Mouse (Mus musculus): ENCODE data around the gene Adra2b.

Gene Adra2b

GRCm38 (mm10) chr2:127338833-127339232 lies 24.2 kb upstream of the Adra2b start:
- no peak for DNase-seq (ENCODE audit: low read depth, low spot score)

- no peak for DNase-seq (ENCODE audit: low read depth, low spot score)
Observed at GRCm38 (mm10) chr2:127339262-127339661, 23.7 kb upstream of the Adra2b start.

GRCm38 (mm10) chr2:127341159-127341558 lies 21.8 kb upstream of the Adra2b start:
- DNase-seq (ENCODE audit: low read depth, low spot score) = peak; percentile 79

- DNase-seq (ENCODE audit: low read depth, low spot score) = peak; percentile 68
Observed at GRCm38 (mm10) chr2:127346334-127346733, 16.7 kb upstream of the Adra2b start.

- no peak for DNase-seq (ENCODE audit: low read depth, low spot score)
Observed at GRCm38 (mm10) chr2:127347147-127347985, 15.6 kb upstream of the Adra2b start.

GRCm38 (mm10) chr2:127353881-127354280 lies 9.1 kb upstream of the Adra2b start:
- DNase-seq (ENCODE audit: low read depth, low spot score) = no peak

GRCm38 (mm10) chr2:127363282-127363652 lies 259 bp downstream of the Adra2b start:
- DNase-seq (ENCODE audit: low read depth, low spot score) = no peak

- DNase-seq (ENCODE audit: low read depth, low spot score) = no peak
Observed at GRCm38 (mm10) chr2:127363696-127364095, 688 bp downstream of the Adra2b start.

- DNase-seq (ENCODE audit: low read depth, low spot score) = no peak
Observed at GRCm38 (mm10) chr2:127364452-127364851, 1.4 kb downstream of the Adra2b start.

GRCm38 (mm10) chr2:127367126-127367820 lies 4.3 kb downstream of the Adra2b start:
- no peak for DNase-seq (ENCODE audit: low read depth, low spot score)

GRCm38 (mm10) chr2:127369703-127370376 lies 6.8 kb downstream of the Adra2b start:
- no peak for DNase-seq (ENCODE audit: low read depth, low spot score)

GRCm38 (mm10) chr2:127370561-127371483 lies 7.8 kb downstream of the Adra2b start:
- no peak for DNase-seq (ENCODE audit: low read depth, low spot score)

GRCm38 (mm10) chr2:127371484-127371861 lies 8.5 kb downstream of the Adra2b start:
- DNase-seq (ENCODE audit: low read depth, low spot score) = no peak

GRCm38 (mm10) chr2:127372082-127372481 lies 9.1 kb downstream of the Adra2b start:
- no peak for DNase-seq (ENCODE audit: low read depth, low spot score)

GRCm38 (mm10) chr2:127374131-127374530 lies 11.1 kb downstream of the Adra2b start:
- no peak for DNase-seq (ENCODE audit: low read depth, low spot score)

GRCm38 (mm10) chr2:127375087-127375486 lies 12.1 kb downstream of the Adra2b start:
- DNase-seq (ENCODE audit: low read depth, low spot score) = no peak

- DNase-seq (ENCODE audit: low read depth, low spot score) = no peak
Observed at GRCm38 (mm10) chr2:127375759-127376341, 12.8 kb downstream of the Adra2b start.

- DNase-seq (ENCODE audit: low read depth, low spot score) = no peak
Observed at GRCm38 (mm10) chr2:127376423-127377051, 13.5 kb downstream of the Adra2b start.

- peak; percentile 19 for DNase-seq (ENCODE audit: low read depth, low spot score)
Observed at GRCm38 (mm10) chr2:127377942-127378610, 15.1 kb downstream of the Adra2b start.

- DNase-seq (ENCODE audit: low read depth, low spot score) = peak; percentile 73
Observed at GRCm38 (mm10) chr2:127378611-127378990, 15.6 kb downstream of the Adra2b start.

All from 3T3-L1 (cell line).